Mouse (Mus musculus) inflammation-experienced regulatory T-cells, adult 6 months (primary cell): ENCODE measurements around the gene Map3k14. TPM values are rescaled to one million over a fixed set of nuclear protein-coding genes. Genes with fewer than 3 reads are reported as not detected.
A peak's percentile ranks its signal among the peaks of the same experiment; 100 is the strongest.
"Not testable (repeated sequence)": the region's sequence is repeated elsewhere in the genome, so short reads cannot be mapped to it uniquely, and the experiment has no call there.

Experiments used
- ATAC-seq: one replicate; pipeline ENCODE4 v1.8.0; 2017
- polyA plus RNA-seq, 3 experiments: library from polyadenylated mRNA; unstranded; fragments of 100-300 nt; shearing (Covaris generic); gene quantifications; one replicate each; pipeline ENCODE4 v1.2.1; 2017

Map3k14 gene
- 10 to 100 TPM; 19.9 to 41.4 (median 31.4) TPM for polyA plus RNA-seq

- peak; percentile 84 for ATAC-seq
Observed at GRCm38 (mm10) chr11:103267346-103268219, at the start of gene Map3k14. Gene Map3k14, minus strand, starts transcription at chr11:103267472.

GRCm38 (mm10) chr11:103315379-103315778, 48.1 kb upstream of the Map3k14 start:
- ATAC-seq: no peak

GRCm38 (mm10) chr11:103314736-103315374, 47.6 kb upstream of the Map3k14 start:
- no peak for ATAC-seq

GRCm38 (mm10) chr11:103313542-103313941, 46.3 kb upstream of the Map3k14 start:
- no peak for ATAC-seq

GRCm38 (mm10) chr11:103312655-103313255, 45.5 kb upstream of the Map3k14 start:
- no peak for ATAC-seq

GRCm38 (mm10) chr11:103311960-103312611, 44.8 kb upstream of the Map3k14 start:
- no peak for ATAC-seq

- no peak for ATAC-seq
Observed at GRCm38 (mm10) chr11:103309956-103310574, 42.8 kb upstream of the Map3k14 start.

- ATAC-seq: peak; percentile 63
Observed at GRCm38 (mm10) chr11:103307910-103308309, 40.6 kb upstream of the Map3k14 start.

GRCm38 (mm10) chr11:103304525-103304924, 37.3 kb upstream of the Map3k14 start:
- ATAC-seq: no peak

- ATAC-seq: no peak
Observed at GRCm38 (mm10) chr11:103294772-103295171, 27.5 kb upstream of the Map3k14 start.

- no peak for ATAC-seq
Observed at GRCm38 (mm10) chr11:103294066-103294465, 26.8 kb upstream of the Map3k14 start.

GRCm38 (mm10) chr11:103292890-103293287, 25.6 kb upstream of the Map3k14 start:
- ATAC-seq: no peak

- no peak for ATAC-seq
Observed at GRCm38 (mm10) chr11:103292152-103292889, 25.0 kb upstream of the Map3k14 start.

- not testable (repeated sequence) for ATAC-seq
Observed at GRCm38 (mm10) chr11:103290841-103291240, 23.6 kb upstream of the Map3k14 start.

GRCm38 (mm10) chr11:103288291-103288963, 21.2 kb upstream of the Map3k14 start:
- ATAC-seq: no peak

GRCm38 (mm10) chr11:103286910-103287309, 19.6 kb upstream of the Map3k14 start:
- no peak for ATAC-seq

- no peak for ATAC-seq
Observed at GRCm38 (mm10) chr11:103285951-103286350, 18.7 kb upstream of the Map3k14 start.

GRCm38 (mm10) chr11:103285276-103285675, 18.0 kb upstream of the Map3k14 start:
- no peak for ATAC-seq

- ATAC-seq: no peak
Observed at GRCm38 (mm10) chr11:103281784-103282183, 14.5 kb upstream of the Map3k14 start.

GRCm38 (mm10) chr11:103276450-103276849, 9.2 kb upstream of the Map3k14 start:
- no peak for ATAC-seq

- ATAC-seq: no peak
Observed at GRCm38 (mm10) chr11:103272888-103273287, 5.6 kb upstream of the Map3k14 start.
